Mouse (Mus musculus): Measurements from ENCODE around the gene Xlr4c.
"Not testable (repeated sequence)": the region's sequence is repeated elsewhere in the genome, so short reads cannot be mapped to it uniquely, and the experiment has no call there.

Gene Xlr4c

GRCm38 (mm10) chrX:73242821-73243325 is at the start of gene Xlr4c:
Gene Xlr4c, minus strand, starts transcription at chrX:73243130.
- not testable (repeated sequence) for DNase-seq (ENCODE audit: low spot score)

GRCm38 (mm10) chrX:73265270-73265669 is 22.3 kb upstream of the Xlr4c start, which contains the start of gene Xlr3c:
Gene Xlr3c, minus strand, starts transcription at chrX:73265390.
- DNase-seq (ENCODE audit: low spot score) = not testable (repeated sequence)

GRCm38 (mm10) chrX:73262428-73262827 is 19.5 kb upstream of the Xlr4c start:
- DNase-seq (ENCODE audit: low spot score) = not testable (repeated sequence)

GRCm38 (mm10) chrX:73229288-73229687 is 13.6 kb downstream of the Xlr4c start:
- DNase-seq (ENCODE audit: low spot score) = no peak

- DNase-seq (ENCODE audit: low spot score) = no peak
Observed at GRCm38 (mm10) chrX:73228606-73229214, 14.2 kb downstream of the Xlr4c start.

GRCm38 (mm10) chrX:73227914-73228605 is 14.9 kb downstream of the Xlr4c start, which contains the start of gene F8a:
Gene F8a, plus strand, starts transcription at chrX:73228291.
- DNase-seq (ENCODE audit: low spot score) = peak; percentile 77

- DNase-seq (ENCODE audit: low spot score) = no peak
Observed at GRCm38 (mm10) chrX:73225365-73225764, 17.6 kb downstream of the Xlr4c start.

GRCm38 (mm10) chrX:73213819-73214564 is 28.9 kb downstream of the Xlr4c start, which contains the start of gene Xlr4b:
Gene Xlr4b, plus strand, starts transcription at chrX:73214333.
- DNase-seq (ENCODE audit: low spot score) = not testable (repeated sequence)

- DNase-seq (ENCODE audit: low spot score) = peak; percentile 42
Observed at GRCm38 (mm10) chrX:73191934-73192333, 51.0 kb downstream of the Xlr4c start, which contains the start of gene Xlr3b. Gene Xlr3b, plus strand, starts transcription at chrX:73192207.

Measured in yolk sac, embryonic 10.5 days (tissue).